Mouse (Mus musculus): ENCODE data around the gene Gm21317. TPM values are rescaled to one million over a fixed set of nuclear protein-coding genes. Genes with fewer than 3 reads are reported as not detected.

Gm21317 gene
- polyA plus RNA-seq (2017; shearing (Covaris generic)): not detected

DNA sequence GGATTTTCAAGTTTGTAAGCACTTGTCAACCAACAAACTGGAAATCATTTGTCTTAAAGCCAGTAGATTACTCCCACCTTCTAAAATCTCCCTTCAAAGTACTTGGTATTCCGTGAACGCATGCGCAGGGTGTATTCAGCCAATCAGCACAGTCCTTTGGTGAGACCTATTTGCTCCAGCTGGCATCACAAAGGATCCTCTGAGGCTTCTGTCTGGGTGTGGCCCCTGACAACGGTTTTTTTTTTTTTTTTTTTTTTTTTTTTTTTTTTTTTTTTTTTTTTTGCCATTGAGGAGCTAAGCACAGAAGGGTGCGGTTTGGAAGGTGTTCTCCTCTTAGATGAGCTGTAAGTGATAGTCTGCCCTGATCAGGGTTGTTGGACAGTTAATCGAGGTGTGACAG is at the start of gene Gm21317:
Gene Gm21317, plus strand, starts transcription at position 301 of the 400 bp plus-strand sequence.

All from activated CD4-positive, CD25-positive, alpha-beta regulatory T cell (primary cell).